Mouse (Mus musculus): ENCODE measurements around the gene Rtl8c. TPM values are rescaled to one million over a fixed set of nuclear protein-coding genes. Genes with fewer than 3 reads are reported as not detected.

Gene Rtl8c
- polyA plus RNA-seq, 1 experiment from 2014 or later: 34.2 TPM

Other genes starting within 250 kb of the Rtl8c start
- 31.7 and 41.3 TPM in 2 replicates for gene Mospd1, start 237.5 kb upstream of the Rtl8c start, polyA plus RNA-seq (2014; fragmentation: Nextera tagmentation; extraction: Ambion mirVana)
- not detected in 2 replicates for gene Etd, start 173.1 kb upstream of the Rtl8c start, polyA plus RNA-seq (2014; fragmentation: Nextera tagmentation; extraction: Ambion mirVana)
- not detected in 2 replicates for gene Gm14597, start 947 bp downstream of the Rtl8c start, polyA plus RNA-seq (2014; fragmentation: Nextera tagmentation; extraction: Ambion mirVana)
- gene Rtl8a, start 35.6 kb downstream of the Rtl8c start, polyA plus RNA-seq (2014; fragmentation: Nextera tagmentation; extraction: Ambion mirVana): 57.9 and 58.0 TPM in 2 replicates
- gene Rtl8b, start 62.4 kb downstream of the Rtl8c start, polyA plus RNA-seq (2014; fragmentation: Nextera tagmentation; extraction: Ambion mirVana): 48.1 and 52.8 TPM in 2 replicates
- gene 4930502E18Rik, start 116.8 kb downstream of the Rtl8c start, polyA plus RNA-seq (2014; fragmentation: Nextera tagmentation; extraction: Ambion mirVana): 0.20 TPM in 2 replicates
- not detected in 2 replicates for gene 1700013H16Rik, start 149.8 kb downstream of the Rtl8c start, polyA plus RNA-seq (2014; fragmentation: Nextera tagmentation; extraction: Ambion mirVana)
- not detected in 2 replicates for gene Zfp36l3, start 168.4 kb downstream of the Rtl8c start, polyA plus RNA-seq (2014; fragmentation: Nextera tagmentation; extraction: Ambion mirVana)
- 1.8 and 2.1 TPM in 2 replicates for gene Xlr, start 189.7 kb downstream of the Rtl8c start, polyA plus RNA-seq (2014; fragmentation: Nextera tagmentation; extraction: Ambion mirVana)

Data from intestine, embryonic 14.5 days (tissue).